Mouse (Mus musculus) mouse embryonic stem cell (cell line): ENCODE measurements around the gene Ndufa13.

Experiments used
- in situ Hi-C, 2 experiments: fragments of 300-500 bp; cut with MboI; formaldehyde crosslinking; loops; 1 replicate in 1 of 2; 3 replicates in 1 of 2; pipeline ENCODE4 v1.14.3; 2019 to 2020; ENCODE audit warnings: low sequenced_read_pairs in 2 of 2, low pct_unique_long_range_greater_than_20kb in 1 of 2, mixed read lengths in 1 of 2; ENCODE audit not compliant: unreplicated experiment in 1 of 2

Ndufa13 gene

GRCm38 (mm10) chr8:69884141-69884540, 18.2 kb downstream of the Ndufa13 start:
- in situ Hi-C loops: no loop called here

GRCm38 (mm10) chr8:69882833-69883600, 19.3 kb downstream of the Ndufa13 start:
- in situ Hi-C loops: no loop called here

GRCm38 (mm10) chr8:69882021-69882756, 20.2 kb downstream of the Ndufa13 start:
- in situ Hi-C loops: no loop called here

- in situ Hi-C loops: no loop called here
Measured at GRCm38 (mm10) chr8:69881261-69881865, 21.0 kb downstream of the Ndufa13 start.

GRCm38 (mm10) chr8:69880841-69881240, 21.5 kb downstream of the Ndufa13 start:
- in situ Hi-C loops: no loop called here

GRCm38 (mm10) chr8:69879678-69880077, 22.7 kb downstream of the Ndufa13 start:
- in situ Hi-C loops: no loop called here

GRCm38 (mm10) chr8:69877992-69878391, 24.4 kb downstream of the Ndufa13 start:
- in situ Hi-C loops: no loop called here

GRCm38 (mm10) chr8:69877396-69877795, 25.0 kb downstream of the Ndufa13 start:
- in situ Hi-C loops: no loop called here

- in situ Hi-C loops: no loop called here
Measured at GRCm38 (mm10) chr8:69876967-69877366, 25.4 kb downstream of the Ndufa13 start.

GRCm38 (mm10) chr8:69876097-69876496, 26.3 kb downstream of the Ndufa13 start:
- in situ Hi-C loops: no loop called here

- in situ Hi-C loops: loop anchor here in 1 of 2 experiments (25.0 kb wide), 2 partner anchors 237 to 537 kb away; partner anchors contain the start of gene Zfp868
Measured at GRCm38 (mm10) chr8:69874654-69875053, 27.7 kb downstream of the Ndufa13 start.

- in situ Hi-C loops: loop anchor here in 1 of 2 experiments (25.0 kb wide), 2 partner anchors 237 to 537 kb away; partner anchors contain the start of gene Zfp868
Measured at GRCm38 (mm10) chr8:69874155-69874554, 28.2 kb downstream of the Ndufa13 start.

GRCm38 (mm10) chr8:69870907-69871306, 31.5 kb downstream of the Ndufa13 start:
- in situ Hi-C loops: loop anchor here in 1 of 2 experiments (25.0 kb wide), 2 partner anchors 234 to 534 kb away; partner anchors contain the start of gene Zfp868

- in situ Hi-C loops: loop anchor here in 1 of 2 experiments (25.0 kb wide), 2 partner anchors 233 to 533 kb away; partner anchors contain the start of gene Zfp868
Measured at GRCm38 (mm10) chr8:69870003-69870765, 32.2 kb downstream of the Ndufa13 start.

GRCm38 (mm10) chr8:69867696-69868326, 34.5 kb downstream of the Ndufa13 start:
- in situ Hi-C loops: loop anchor here in 1 of 2 experiments (25.0 kb wide), 2 partner anchors 231 to 531 kb away; partner anchors contain the start of gene Zfp868

- in situ Hi-C loops: loop anchor here in 1 of 2 experiments (25.0 kb wide), 2 partner anchors 227 to 527 kb away; partner anchors contain the start of gene Zfp868
Measured at GRCm38 (mm10) chr8:69864180-69864579, 38.2 kb downstream of the Ndufa13 start.

- in situ Hi-C loops: loop anchor here in 1 of 2 experiments (25.0 kb wide), 2 partner anchors 226 to 526 kb away; partner anchors contain the start of gene Zfp868
Measured at GRCm38 (mm10) chr8:69863387-69864020, 38.9 kb downstream of the Ndufa13 start.
